Mouse (Mus musculus) urinary bladder, postnatal 36 days (tissue): ENCODE data around the gene Hyal2.

ENCODE experiments used
- DNase-seq, 2 experiments: peaks; one replicate each; pipeline ENCODE4 v3.0.0; 2022; ENCODE audit warnings: low spot score in 2 of 2, mixed read lengths in 1 of 2

Gene Hyal2

GRCm38 (mm10) chr9:107567702-107568319 is at the start of gene Hyal2:
Hyal2 (plus strand) TSS chr9:107567945.
- DNase-seq = peak in 1 of 2 experiments; percentile 40

GRCm38 (mm10) chr9:107520331-107520730 is 47.4 kb upstream of the Hyal2 start:
- DNase-seq = no peak

GRCm38 (mm10) chr9:107521190-107521589 is 46.6 kb upstream of the Hyal2 start:
- no peak for DNase-seq

GRCm38 (mm10) chr9:107521711-107522399 is 45.9 kb upstream of the Hyal2 start:
- no peak for DNase-seq

- DNase-seq = no peak
Observed at GRCm38 (mm10) chr9:107522400-107522711, 45.4 kb upstream of the Hyal2 start.

GRCm38 (mm10) chr9:107526198-107527026 is 41.3 kb upstream of the Hyal2 start:
- DNase-seq = peak; percentile 74 to 79

GRCm38 (mm10) chr9:107533791-107534407 is 33.8 kb upstream of the Hyal2 start, which contains the start of gene Tmem115:
Tmem115 (plus strand) TSS chr9:107533945.
- peak; percentile 90 to 93 for DNase-seq

- peak in 1 of 2 experiments; percentile 37 for DNase-seq
Observed at GRCm38 (mm10) chr9:107534408-107535202, 33.1 kb upstream of the Hyal2 start.

GRCm38 (mm10) chr9:107538231-107538630 is 29.5 kb upstream of the Hyal2 start:
- no peak for DNase-seq

GRCm38 (mm10) chr9:107538711-107539110 is 29.0 kb upstream of the Hyal2 start:
- DNase-seq = no peak

GRCm38 (mm10) chr9:107539940-107540339 is 27.8 kb upstream of the Hyal2 start:
- DNase-seq = no peak

- no peak for DNase-seq
Observed at GRCm38 (mm10) chr9:107540420-107540819, 27.3 kb upstream of the Hyal2 start.

- no peak for DNase-seq
Observed at GRCm38 (mm10) chr9:107541005-107541404, 26.7 kb upstream of the Hyal2 start.

GRCm38 (mm10) chr9:107541474-107542351 is 26.0 kb upstream of the Hyal2 start, which contains the start of the genes Cyb561d2 and Nprl2:
Cyb561d2 (minus strand) TSS chr9:107542193.
Nprl2 (plus strand) TSS chr9:107542226.
- DNase-seq = peak; percentile 94 to 96

GRCm38 (mm10) chr9:107542352-107542686 is 25.4 kb upstream of the Hyal2 start:
- no peak for DNase-seq

GRCm38 (mm10) chr9:107542721-107543120 is 25.0 kb upstream of the Hyal2 start:
- no peak for DNase-seq

GRCm38 (mm10) chr9:107543299-107543698 is 24.4 kb upstream of the Hyal2 start:
- no peak for DNase-seq

GRCm38 (mm10) chr9:107544196-107544700 is 23.5 kb upstream of the Hyal2 start:
- no peak for DNase-seq

- no peak for DNase-seq
Observed at GRCm38 (mm10) chr9:107544729-107545128, 23.0 kb upstream of the Hyal2 start.

GRCm38 (mm10) chr9:107545199-107545598 is 22.5 kb upstream of the Hyal2 start:
- no peak for DNase-seq
